21 mouse cellular contexts compared by ENCODE assay signal in genomic region chr9:14646641-14647040, GRCm38 (mm10). TPM values are rescaled to one million over a fixed set of nuclear protein-coding genes. Genes with fewer than 3 reads are reported as not detected.
"Had no signal": no experiment of that assay in that cellular context is flagged by ENCODE, and none has a peak within 500 bp of the region (broad histone marks: within the 10 kb centered on the region; RNA-seq: fewer than 3 reads in every experiment).

No protein-coding gene starts in this region.

- H3K27ac ChIP-seq: liver, embryonic 15.5 days; lung, embryonic 15.5 days; midbrain, embryonic 10.5 days; midbrain, embryonic 13.5 days; neural tube, embryonic 13.5 days; neural tube, embryonic 15.5 days; stomach, embryonic 15.5 days; stomach, postnatal 0 days had no signal

- H3K36me3 ChIP-seq: liver, embryonic 15.5 days; lung, embryonic 15.5 days; midbrain, embryonic 10.5 days; midbrain, embryonic 13.5 days; neural tube, embryonic 13.5 days; neural tube, embryonic 15.5 days; stomach, embryonic 15.5 days had no signal

- H3K27me3 ChIP-seq: liver, embryonic 15.5 days; lung, embryonic 15.5 days; midbrain, embryonic 13.5 days; neural tube, embryonic 13.5 days; neural tube, embryonic 15.5 days; stomach, embryonic 15.5 days had no signal

- DNase-seq: liver, postnatal 0 days; lung, adult 2 months; lung, postnatal 14 days; lung, postnatal 36 days; retina, postnatal 1 day; right cerebral cortex, adult 18-20 months; right cerebral cortex, postnatal 14 days; thymus, adult 2 months; thymus, postnatal 25 days; thymus, postnatal 4 days had no signal

- H3K4me3 ChIP-seq: liver, embryonic 15.5 days; lung, embryonic 15.5 days; midbrain, embryonic 10.5 days; midbrain, embryonic 13.5 days; myocyte; neural tube, embryonic 13.5 days; neural tube, embryonic 15.5 days; stomach, embryonic 15.5 days had no signal

- H3K9ac ChIP-seq: liver, embryonic 15.5 days; liver, postnatal 0 days; lung, embryonic 15.5 days; midbrain, embryonic 13.5 days; neural tube, embryonic 13.5 days; neural tube, embryonic 15.5 days; stomach, embryonic 15.5 days had no signal

- H3K4me1 ChIP-seq: liver, embryonic 15.5 days had no signal

RNA-seq across cellular contexts. Expression of gene Amotl1, which starts 1.8 kb away (rescaled TPM):
- total RNA-seq: megakaryocyte, adult 5-6 weeks; megakaryocyte-erythroid progenitor cell, adult 5-6 weeks had no signal
